Mouse (Mus musculus): ENCODE measurements around the gene Olfr1361.

Olfr1361 gene

GRCm38 (mm10) chr13:21663286-21663685 lies at the start of gene Olfr1361:
TSS of gene Olfr1361 (minus strand) at chr13:21663386.
- no peak for DNase-seq (ENCODE audit: low spot score in 2 of 2)

DNA sequence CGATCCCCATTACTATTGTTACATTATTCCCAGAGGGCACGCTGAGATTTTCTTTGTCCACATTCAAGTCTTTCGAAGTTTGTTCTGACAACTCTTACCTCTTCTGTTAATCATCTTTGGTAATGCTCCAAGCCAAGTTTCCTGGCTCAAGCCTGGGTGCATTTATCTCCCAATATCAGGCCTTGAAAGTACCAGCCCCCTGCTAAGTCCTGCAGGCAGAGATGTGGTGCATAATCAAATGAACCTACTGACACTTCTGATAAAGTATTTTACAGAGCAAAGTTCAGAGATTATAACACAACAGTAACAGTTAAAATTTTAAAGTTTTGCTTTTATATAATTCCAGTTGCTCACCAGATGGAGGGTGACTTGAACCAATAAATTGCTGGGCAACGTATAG lies 48.5 kb upstream of the Olfr1361 start:
- DNase-seq (ENCODE audit: low spot score in 2 of 2): no peak

DNA sequence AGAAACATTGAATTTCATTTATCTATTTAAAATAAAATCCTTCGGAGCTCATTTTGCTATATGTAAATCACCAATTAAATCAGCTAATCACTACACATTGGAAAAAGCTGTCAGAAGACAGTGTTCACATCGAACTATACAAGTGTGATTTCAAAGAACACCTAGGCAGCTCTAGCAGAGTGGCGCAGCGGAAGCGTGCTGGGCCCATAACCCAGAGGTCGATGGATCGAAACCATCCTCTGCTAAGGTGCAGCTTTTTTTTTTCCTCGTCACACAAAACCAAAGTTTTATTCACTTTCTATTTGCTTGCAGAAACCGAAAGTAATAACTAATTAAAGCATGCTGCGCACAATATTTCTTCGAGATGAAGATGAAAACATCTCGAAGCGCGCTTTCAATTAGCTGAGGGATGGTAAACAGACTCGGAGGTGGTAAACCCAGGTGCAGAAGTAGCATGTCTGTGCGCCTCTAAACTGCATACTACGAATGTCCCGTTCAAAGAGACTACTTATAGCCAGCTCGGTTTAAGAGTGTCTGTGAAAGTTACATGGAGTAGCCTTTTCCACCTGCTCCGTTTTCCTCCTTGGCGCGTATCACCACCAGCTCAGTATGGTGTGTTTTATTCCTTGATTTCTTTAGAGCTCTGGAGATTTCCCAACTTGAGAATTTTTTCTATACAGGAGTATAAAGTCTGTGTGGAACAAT lies 47.8 kb upstream of the Olfr1361 start:
- peak; percentile 85 to 86 for DNase-seq (ENCODE audit: low spot score in 2 of 2)

GRCm38 (mm10) chr13:21710031-21710711 lies 47.0 kb upstream of the Olfr1361 start:
- DNase-seq (ENCODE audit: low spot score in 2 of 2): peak; percentile 93

GRCm38 (mm10) chr13:21706669-21707068 lies 43.5 kb upstream of the Olfr1361 start:
- no peak for DNase-seq (ENCODE audit: low spot score in 2 of 2)

GRCm38 (mm10) chr13:21697811-21698210 lies 34.6 kb upstream of the Olfr1361 start, which contains the start of gene Olfr1359:
TSS of gene Olfr1359 (plus strand) at chr13:21698111.
- no peak for DNase-seq (ENCODE audit: low spot score in 2 of 2)

- no peak for DNase-seq (ENCODE audit: low spot score in 2 of 2)
Observed at GRCm38 (mm10) chr13:21677305-21677704, 14.1 kb upstream of the Olfr1361 start, which contains the start of gene Olfr1360. TSS of gene Olfr1360 (minus strand) at chr13:21677405.

- no peak for DNase-seq (ENCODE audit: low spot score in 2 of 2)
Observed at GRCm38 (mm10) chr13:21642418-21642817, 20.8 kb downstream of the Olfr1361 start, which contains the start of gene Olfr11. TSS of gene Olfr11 (minus strand) at chr13:21642518.

- DNase-seq (ENCODE audit: low spot score in 2 of 2): no peak
Observed at GRCm38 (mm10) chr13:21613922-21614321, 49.3 kb downstream of the Olfr1361 start, which contains the start of gene Olfr1362. TSS of gene Olfr1362 (minus strand) at chr13:21614022.
